ENCODE assay signal across 17 mouse cellular contexts in genomic region chr1:135626218-135626617, GRCm38 (mm10).
DNase-seq lines count a peak whose midpoint lies in the region.
"Had no signal": no experiment of that assay in that cellular context is flagged by ENCODE, and none has a peak within 500 bp of the region (broad histone marks: within the 10 kb centered on the region; RNA-seq: fewer than 3 reads in every experiment).

No protein-coding gene starts in this region.

- peak; percentile 50 to 61 for DNase-seq in cerebellum, postnatal 10 days
- DNase-seq in cerebellum, postnatal 25 days: no peak
- peak; percentile 74 for DNase-seq in right cerebral cortex, adult 18-20 months
- no peak for DNase-seq in right cerebral cortex, postnatal 25 days
- DNase-seq in brain, adult 2 months (ENCODE audit: low read depth, low spot score): peak; percentile 89
- peak; percentile 59 for DNase-seq in telencephalon, adult 2 months (ENCODE audit: low read depth, low spot score)
- DNase-seq in ovary, adult 18-20 months (ENCODE audit: low spot score): no peak
- no peak for DNase-seq in ovary, postnatal 10 days (ENCODE audit: low spot score)
- DNase-seq: adrenal gland, adult 8-10 months; cerebellum, adult 2 months; cerebellum, postnatal 36 days; gastrocnemius, postnatal 25 days; heart, adult 18-20 months; kidney, postnatal 14 days; liver, embryonic 13.5 days; lung, adult 18-20 months; lung, postnatal 4 days had no signal

Comparison
In these comparisons a context has a peak if more than half of its experiments do, and no peak if none do; other contexts are left out.
1. DNase-seq: peak in cerebellum, postnatal 10 days (2 of 2), right cerebral cortex, adult 18-20 months (single experiment), brain, adult 2 months (single experiment) and telencephalon, adult 2 months (single experiment); none in cerebellum, postnatal 25 days (0 of 2), right cerebral cortex, postnatal 25 days (single experiment), ovary, adult 18-20 months (single experiment) and ovary, postnatal 10 days (single experiment).